Mouse (Mus musculus) G1E (cell line): Measurements from ENCODE around the gene Glipr1.

ENCODE experiments used
- CTCF ChIP-seq: IDR thresholded peaks from 2 replicates; pipeline ENCODE4 v1.5.1; 2012; ENCODE audit warnings: low read depth, low read length, inconsistent platforms, mixed read lengths
- GATA1 ChIP-seq: IDR thresholded peaks from 2 replicates; pipeline ENCODE4 v1.6.1; 2012; ENCODE audit warnings: borderline replicate concordance, low read length, inconsistent platforms, mixed read lengths
- POLR2AphosphoS5 ChIP-seq: IDR thresholded peaks from 2 replicates; pipeline ENCODE4 v1.6.1; 2012; ENCODE audit warnings: low read depth, low read length, inconsistent platforms; ENCODE audit not compliant: insufficient replicate concordance
- TAL1 ChIP-seq: conservative IDR thresholded peaks from 2 replicates; pipeline ENCODE4 v1.6.1; 2012; ENCODE audit warnings: low read depth, low read length, inconsistent platforms, mixed read lengths

- TF ChIP-seq CTCF, result no peak
- TF ChIP-seq GATA1, result no peak
- no peak for TF ChIP-seq POLR2AphosphoS5
- TF ChIP-seq TAL1, result no peak
These were observed 29.7 kb downstream of the Glipr1 start, which contains the start of gene Krr1 for GRCm38 (mm10) chr10:111972542-111973361.
